Mouse (Mus musculus): ENCODE results near the gene Actb. TPM values are rescaled to one million over a fixed set of nuclear protein-coding genes. Genes with fewer than 3 reads are reported as not detected.

The Actb gene
- polyA plus RNA-seq, 1 experiment from 2014 or later = 12,646 TPM

GRCm38 (mm10) chr5:142880806-142881516, 25.6 kb downstream of the Actb start:
- H3K9ac ChIP-seq (replicated peaks; ENCODE audit: low read length) = peak overlapping the region; percentile 41; the same call in 1 of the 2 replicates
- H3K27me3 ChIP-seq (ENCODE audit: insufficient read depth, low read length) = no peaks in the 10 kb centered on the region
- H3K9me3 ChIP-seq (ENCODE audit: low read length) = no peaks in the 10 kb centered on the region
- no peak overlapping the region for H3K4me3 ChIP-seq (ENCODE audit: low read length)
- H3K36me3 ChIP-seq (ENCODE audit: insufficient read depth, low read length) = peaks cover 33% of the 10 kb centered on the region
- 30% methylated on average over 13 of the region's 13 CpGs for WGBS
- H3K4me1 ChIP-seq (ENCODE audit: insufficient read depth, low read length) = peaks cover 23% of the 10 kb centered on the region
- H3K27ac ChIP-seq (ENCODE audit: low read length) = peak overlapping the region; percentile 75
- ATAC-seq (ENCODE audit: low FRiP score, low TSS enrichment) = peak; percentile 33; the same call in 1 of the 2 replicates
- H3K4me2 ChIP-seq (replicated peaks; ENCODE audit: low read depth, low read length) = 0 out of 2 replicates have a peak overlapping the region, but pooled peaks have one; percentile 10

DNA sequence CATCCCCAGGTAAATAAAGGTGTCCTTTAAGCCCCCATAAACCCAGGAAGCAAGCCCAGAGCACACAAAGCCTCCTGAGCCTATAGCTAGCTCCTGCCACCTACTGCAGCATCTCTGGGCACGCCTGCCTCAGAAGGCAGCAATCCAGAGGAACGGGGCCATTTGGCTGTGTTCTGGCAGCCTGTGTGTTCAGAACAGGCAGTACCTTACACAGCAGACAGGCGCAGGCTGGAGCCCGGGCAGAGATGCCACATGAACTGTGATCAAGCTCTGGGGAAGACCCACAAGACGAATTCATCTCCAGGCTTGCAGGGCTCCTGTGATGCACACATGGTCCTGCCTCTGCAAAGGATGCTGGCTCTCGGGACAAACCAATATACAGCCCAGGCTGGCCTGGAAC, 26.3 kb downstream of the Actb start:
- Histone ChIP-seq H3K27me3 (ENCODE audit: insufficient read depth, low read length) (no peaks in the 10 kb centered on the region), H3K27ac (ENCODE audit: low read length) (peak overlapping the region; percentile 75), H3K4me3 (ENCODE audit: low read length) (no peak overlapping the region), H3K9me3 (ENCODE audit: low read length) (no peaks in the 10 kb centered on the region), H3K36me3 (ENCODE audit: insufficient read depth, low read length) (peaks cover 32% of the 10 kb centered on the region), H3K4me1 (ENCODE audit: insufficient read depth, low read length) (peaks cover 23% of the 10 kb centered on the region), H3K9ac (replicated peaks; ENCODE audit: low read length) (no peak overlapping the region), H3K4me2 (replicated peaks; ENCODE audit: low read depth, low read length) (no peak overlapping the region)
- 73% methylated on average over 6 of the region's 6 CpGs for WGBS
- no peak for ATAC-seq (ENCODE audit: low FRiP score, low TSS enrichment)

GRCm38 (mm10) chr5:142879318-142880175, 27.0 kb downstream of the Actb start:
- peaks cover 28% of the 10 kb centered on the region for H3K36me3 ChIP-seq (ENCODE audit: insufficient read depth, low read length)
- H3K9ac ChIP-seq (replicated peaks; ENCODE audit: low read length) = no peak overlapping the region
- no peak overlapping the region for H3K4me2 ChIP-seq (replicated peaks; ENCODE audit: low read depth, low read length)
- WGBS = 60% methylated on average over 8 of the region's 8 CpGs
- peaks cover 23% of the 10 kb centered on the region for H3K4me1 ChIP-seq (ENCODE audit: insufficient read depth, low read length)
- H3K27me3 ChIP-seq (ENCODE audit: insufficient read depth, low read length) = no peaks in the 10 kb centered on the region
- peak; percentile 72 for ATAC-seq (ENCODE audit: low FRiP score, low TSS enrichment)
- H3K27ac ChIP-seq (ENCODE audit: low read length) = no peak overlapping the region
- H3K9me3 ChIP-seq (ENCODE audit: low read length) = no peaks in the 10 kb centered on the region
- H3K4me3 ChIP-seq (ENCODE audit: low read length) = no peak overlapping the region

- Histone ChIP-seq H3K36me3 (ENCODE audit: insufficient read depth, low read length) (peaks cover 28% of the 10 kb centered on the region), H3K27ac (ENCODE audit: low read length) (no peak overlapping the region), H3K27me3 (ENCODE audit: insufficient read depth, low read length) (no peaks in the 10 kb centered on the region), H3K4me2 (replicated peaks; ENCODE audit: low read depth, low read length) (no peak overlapping the region), H3K9ac (replicated peaks; ENCODE audit: low read length) (no peak overlapping the region), H3K9me3 (ENCODE audit: low read length) (no peaks in the 10 kb centered on the region), H3K4me3 (ENCODE audit: low read length) (no peak overlapping the region), H3K4me1 (ENCODE audit: insufficient read depth, low read length) (peaks cover 23% of the 10 kb centered on the region)
- WGBS = 78% methylated on average over 15 of the region's 15 CpGs
- no peak for ATAC-seq (ENCODE audit: low FRiP score, low TSS enrichment)
Measured at GRCm38 (mm10) chr5:142878570-142878969, 28.0 kb downstream of the Actb start.

GRCm38 (mm10) chr5:142877337-142878280, 28.9 kb downstream of the Actb start:
- Histone ChIP-seq H3K4me2 (replicated peaks; ENCODE audit: low read depth, low read length) (no peak overlapping the region), H3K27ac (ENCODE audit: low read length) (no peak overlapping the region), H3K9ac (replicated peaks; ENCODE audit: low read length) (0 out of 2 replicates have a peak overlapping the region, but pooled peaks have one; percentile 10), H3K4me1 (ENCODE audit: insufficient read depth, low read length) (peaks cover 23% of the 10 kb centered on the region), H3K4me3 (ENCODE audit: low read length) (no peak overlapping the region), H3K27me3 (ENCODE audit: insufficient read depth, low read length) (no peaks in the 10 kb centered on the region), H3K36me3 (ENCODE audit: insufficient read depth, low read length) (peaks cover 28% of the 10 kb centered on the region), H3K9me3 (ENCODE audit: low read length) (no peaks in the 10 kb centered on the region)
- 28% methylated on average over 11 of the region's 11 CpGs for WGBS
- ATAC-seq (ENCODE audit: low FRiP score, low TSS enrichment) = peak; percentile 41

- H3K36me3 ChIP-seq (ENCODE audit: insufficient read depth, low read length) = peaks cover 31% of the 10 kb centered on the region
- H3K27me3 ChIP-seq (ENCODE audit: insufficient read depth, low read length) = no peaks in the 10 kb centered on the region
- ATAC-seq (ENCODE audit: low FRiP score, low TSS enrichment) = no peak
- no peak overlapping the region for H3K4me2 ChIP-seq (replicated peaks; ENCODE audit: low read depth, low read length)
- peaks cover 23% of the 10 kb centered on the region for H3K4me1 ChIP-seq (ENCODE audit: insufficient read depth, low read length)
- no peak overlapping the region for H3K9ac ChIP-seq (replicated peaks; ENCODE audit: low read length)
- no peak overlapping the region for H3K27ac ChIP-seq (ENCODE audit: low read length)
- H3K9me3 ChIP-seq (ENCODE audit: low read length) = no peaks in the 10 kb centered on the region
- H3K4me3 ChIP-seq (ENCODE audit: low read length) = no peak overlapping the region
- WGBS = 94% methylated on average over 5 of the region's 5 CpGs
Measured at GRCm38 (mm10) chr5:142876896-142877295, 29.7 kb downstream of the Actb start.

DNA sequence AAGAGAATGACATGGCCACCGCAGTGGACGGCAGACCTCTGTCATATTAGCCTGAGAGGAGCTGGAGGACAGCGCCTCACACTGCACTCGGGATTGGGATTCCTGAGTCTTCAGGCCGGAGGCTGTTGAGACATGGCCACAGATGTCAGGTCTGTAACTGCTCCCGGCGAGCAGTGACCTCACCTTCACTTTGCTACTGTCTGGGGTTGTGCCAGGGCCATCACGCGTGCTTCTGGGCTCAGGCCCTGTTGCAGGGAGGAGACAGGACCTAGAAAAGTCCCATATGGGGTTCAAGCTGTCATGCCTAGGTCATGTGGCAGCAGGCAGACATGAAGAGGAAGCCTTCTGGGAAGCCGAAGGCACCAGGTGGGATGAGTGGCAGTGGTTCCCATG, 31.0 kb downstream of the Actb start:
- H3K9ac ChIP-seq (replicated peaks; ENCODE audit: low read length) = no peak overlapping the region
- no peak for ATAC-seq (ENCODE audit: low FRiP score, low TSS enrichment)
- no peak overlapping the region for H3K4me3 ChIP-seq (ENCODE audit: low read length)
- WGBS = 93% methylated on average over 10 of the region's 10 CpGs
- peaks cover 38% of the 10 kb centered on the region for H3K36me3 ChIP-seq (ENCODE audit: insufficient read depth, low read length)
- H3K27me3 ChIP-seq (ENCODE audit: insufficient read depth, low read length) = no peaks in the 10 kb centered on the region
- H3K27ac ChIP-seq (ENCODE audit: low read length) = no peak overlapping the region
- no peak overlapping the region for H3K4me2 ChIP-seq (replicated peaks; ENCODE audit: low read depth, low read length)
- H3K9me3 ChIP-seq (ENCODE audit: low read length) = no peaks in the 10 kb centered on the region
- H3K4me1 ChIP-seq (ENCODE audit: insufficient read depth, low read length) = peaks cover 14% of the 10 kb centered on the region

DNA sequence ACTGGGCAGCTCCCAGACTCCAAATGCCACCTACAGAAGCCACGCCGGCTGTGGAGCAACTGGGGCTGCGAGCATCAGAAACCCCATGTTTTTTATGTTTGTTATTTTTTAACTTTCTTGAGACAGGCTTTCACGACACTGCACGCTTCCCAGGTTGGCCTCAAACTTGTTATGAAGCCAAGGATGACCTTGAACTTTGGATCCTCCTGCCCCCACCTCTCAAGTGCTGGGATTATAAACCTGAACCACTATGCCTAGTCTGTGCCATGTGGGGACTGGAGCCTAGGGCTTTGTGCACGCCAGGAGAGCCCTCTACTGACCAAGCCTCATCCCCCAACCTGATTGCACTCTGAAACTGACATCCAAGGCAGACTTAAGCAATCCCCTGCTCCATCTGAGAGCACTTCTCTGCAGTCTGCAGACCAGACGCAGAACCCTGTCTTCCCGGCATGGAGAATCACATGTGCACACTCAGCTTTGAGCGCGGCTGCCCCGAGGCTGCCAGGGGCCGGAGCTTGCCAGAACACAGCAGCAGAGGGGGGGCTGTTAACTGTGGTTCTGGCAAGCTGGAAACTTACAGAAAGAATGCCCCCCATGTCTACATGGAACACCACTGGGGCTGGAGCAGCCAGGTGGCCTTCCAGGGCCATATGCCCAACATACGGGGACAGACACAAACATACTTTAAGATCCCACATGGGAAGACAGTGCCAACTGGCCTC, 31.6 kb downstream of the Actb start:
- ATAC-seq (ENCODE audit: low FRiP score, low TSS enrichment) = no peak
- Histone ChIP-seq H3K27ac (ENCODE audit: low read length) (no peak overlapping the region), H3K4me1 (ENCODE audit: insufficient read depth, low read length) (peaks cover 8% of the 10 kb centered on the region), H3K4me2 (replicated peaks; ENCODE audit: low read depth, low read length) (no peak overlapping the region), H3K9me3 (ENCODE audit: low read length) (no peaks in the 10 kb centered on the region), H3K27me3 (ENCODE audit: insufficient read depth, low read length) (no peaks in the 10 kb centered on the region), H3K9ac (replicated peaks; ENCODE audit: low read length) (no peak overlapping the region), H3K36me3 (ENCODE audit: insufficient read depth, low read length) (peaks cover 37% of the 10 kb centered on the region), H3K4me3 (ENCODE audit: low read length) (no peak overlapping the region)
- WGBS = 90% methylated on average over 13 of the region's 13 CpGs

DNA sequence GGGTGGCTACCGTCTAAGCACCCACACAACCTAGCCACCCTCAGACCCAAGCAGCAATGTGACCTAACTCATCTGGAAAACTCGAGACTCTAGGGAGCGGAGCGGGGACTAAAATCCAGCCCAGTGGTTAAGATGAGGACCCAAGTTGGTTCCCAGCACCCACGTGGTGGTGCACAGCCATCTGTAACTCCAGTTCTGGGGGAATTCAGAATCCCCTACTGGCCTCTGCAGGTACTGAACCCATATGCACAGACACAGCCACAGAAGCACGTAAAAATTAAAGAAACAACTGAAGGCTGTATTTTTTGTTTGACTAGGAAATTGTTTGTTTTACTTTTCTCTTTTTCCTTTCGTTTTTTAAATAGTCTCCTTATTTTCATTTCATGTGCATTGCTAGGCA, 32.8 kb downstream of the Actb start:
- Histone ChIP-seq H3K27me3 (ENCODE audit: insufficient read depth, low read length) (no peaks in the 10 kb centered on the region), H3K9me3 (ENCODE audit: low read length) (no peaks in the 10 kb centered on the region), H3K4me2 (replicated peaks; ENCODE audit: low read depth, low read length) (no peak overlapping the region), H3K4me1 (ENCODE audit: insufficient read depth, low read length) (peaks cover 3% of the 10 kb centered on the region; the same call in 1 of the 2 replicates), H3K9ac (replicated peaks; ENCODE audit: low read length) (no peak overlapping the region), H3K4me3 (ENCODE audit: low read length) (no peak overlapping the region), H3K27ac (ENCODE audit: low read length) (no peak overlapping the region), H3K36me3 (ENCODE audit: insufficient read depth, low read length) (peaks cover 37% of the 10 kb centered on the region)
- WGBS = 95% methylated on average over 7 of the region's 7 CpGs
- ATAC-seq (ENCODE audit: low FRiP score, low TSS enrichment) = no peak

Measured in kidney, embryonic 16.5 days (tissue).